Mouse (Mus musculus) midbrain, embryonic 14.5 days (tissue): ENCODE data around the gene Hddc3. TPM values are rescaled to one million over a fixed set of nuclear protein-coding genes. Genes with fewer than 3 reads are reported as not detected.
A peak's percentile ranks its signal among the peaks of the same experiment; 100 is the strongest.

Experiments used
- ATAC-seq: fragments of 200-750 bp; cut with Nextera tagmentation; 2 replicates; pipeline ENCODE4 v1.8.0; 2017; ENCODE audit warnings: moderate number of reproducible peaks, moderate library complexity; ENCODE audit not compliant: low FRiP score, low TSS enrichment
- DNase-seq: peaks from one replicate; pipeline ENCODE4 v3.0.0-alpha.2; 2015
- H3K27ac ChIP-seq: fragments of 300-500 bp; sonication (generic); replicated peaks from 2 replicates; pipeline ENCODE4 v1.5.1; 2014; ENCODE audit warnings: mild to moderate bottlenecking, low read depth, low read length, moderate library complexity
- H3K27me3 ChIP-seq: fragments of 300-500 bp; sonication (generic); 2 replicates; pipeline ENCODE4 v1.6.1; 2014; ENCODE audit warnings: low read length, control low read depth, mixed read lengths; ENCODE audit not compliant: control insufficient read depth, insufficient read depth
- H3K36me3 ChIP-seq: fragments of 300-500 bp; sonication (generic); 2 replicates; pipeline ENCODE4 v1.6.1; 2014; ENCODE audit warnings: low read length, control low read depth; ENCODE audit not compliant: control insufficient read depth, insufficient read depth
- H3K4me1 ChIP-seq: fragments of 300-500 bp; sonication (generic); 2 replicates; pipeline ENCODE4 v1.6.1; 2014; ENCODE audit warnings: mild to moderate bottlenecking, antibody characterized with exemption, low read length, control low read depth; ENCODE audit not compliant: control insufficient read depth, insufficient read depth
- H3K4me2 ChIP-seq: fragments of 300-500 bp; sonication (generic); 2 replicates; pipeline ENCODE4 v1.6.1; 2014; ENCODE audit warnings: mild to moderate bottlenecking, low read length, moderate library complexity
- H3K4me3 ChIP-seq: fragments of 300-500 bp; sonication (generic); replicated peaks from 2 replicates; pipeline ENCODE4 v1.5.1; 2014; ENCODE audit warnings: low read depth, low read length
- H3K9ac ChIP-seq: fragments of 300-500 bp; sonication (generic); replicated peaks from 2 replicates; pipeline ENCODE4 v1.6.1; 2014; ENCODE audit warnings: mild to moderate bottlenecking, low read length, moderate library complexity
- H3K9me3 ChIP-seq: fragments of 300-500 bp; sonication (generic); 2 replicates; pipeline ENCODE4 v1.6.1; 2016; ENCODE audit warnings: low read length, control low read depth, mixed read lengths; ENCODE audit not compliant: control insufficient read depth
- WGBS: fragments of 180-500 bp; shearing (Covaris S2); extraction: QIAGEN DNeasy Blood & Tissue Kit; methylation state at CpG from one replicate; pipeline ENCODE4 v1.1.7; 2014; 5-methylcytosine and 5-hydroxymethylcytosine counted together
- polyA plus RNA-seq: library from polyadenylated mRNA; unstranded; fragments of >200 nt; fragmentation: Nextera tagmentation; extraction: Ambion mirVana; gene quantifications from 2 replicates; pipeline ENCODE4 v1.2.1, GENCODE M21; 2014

The Hddc3 gene
- polyA plus RNA-seq, result 28.7 and 34.8 TPM in 2 replicates

GRCm38 (mm10) chr7:80342858-80343257 is at the start of gene Hddc3:
Gene Hddc3, plus strand, starts transcription at chr7:80343104.
- Histone ChIP-seq H3K9me3 (no peaks in the 10 kb centered on the region), H3K27ac (peak within 1 kb of the TSS; percentile 70), H3K27me3 (no peaks in the 10 kb centered on the region), H3K4me2 (peak within 1 kb of the TSS; percentile 76), H3K36me3 (no peaks in the 10 kb centered on the region), H3K9ac (peak within 1 kb of the TSS; percentile 70), H3K4me1 (peaks cover 35% of the 10 kb centered on the region), H3K4me3 (peak within 1 kb of the TSS; percentile 44)
- 1% methylated on average over 25 of the region's 25 CpGs for WGBS
- ATAC-seq (peak; percentile 66), DNase-seq (peak; percentile 100)

DNA sequence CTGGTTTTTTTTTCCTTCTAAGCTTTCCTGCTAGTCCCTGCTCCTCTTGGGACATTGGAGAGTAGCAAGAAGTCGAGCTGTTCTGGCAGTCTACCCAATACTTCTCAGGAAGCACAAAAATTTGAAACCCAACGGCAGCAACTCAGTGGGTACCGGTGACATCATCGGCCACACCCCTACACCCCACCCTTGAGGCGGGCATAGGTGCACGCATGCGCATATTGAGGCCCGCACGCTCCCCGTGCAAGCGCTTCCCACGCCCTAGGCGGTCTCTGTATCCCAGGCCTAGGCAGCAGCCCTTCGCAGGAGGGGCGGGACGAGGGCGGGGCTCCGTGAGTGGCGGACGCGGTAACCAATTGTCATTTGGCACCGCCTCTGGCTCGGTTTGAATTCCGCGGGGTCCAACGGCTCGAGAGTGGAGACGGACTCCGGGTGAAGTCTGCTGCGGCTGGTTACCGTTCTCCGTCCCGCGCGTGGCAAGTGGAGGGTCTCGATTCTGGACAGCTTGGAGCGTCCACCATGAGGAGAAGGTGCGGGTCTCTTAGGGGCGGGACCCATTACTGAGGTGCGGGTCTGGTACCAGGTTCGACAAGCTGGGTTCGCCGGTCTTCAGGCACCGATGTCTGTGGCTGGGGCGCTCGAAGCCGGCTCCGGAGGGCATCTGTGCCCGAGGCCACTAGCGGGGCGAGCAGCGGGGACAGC is 48.7 kb upstream of the Hddc3 start, which contains the start of gene Prc1:
Gene Prc1, plus strand, starts transcription at position 389 of the 702 bp plus-strand sequence.
- peaks cover 25% of the 10 kb centered on the region for H3K36me3 ChIP-seq
- no peaks in the 10 kb centered on the region for H3K9me3 ChIP-seq
- H3K4me1 ChIP-seq, result peaks cover 4% of the 10 kb centered on the region
- WGBS, result under 1% methylated on average over 52 of the region's 52 CpGs
- DNase-seq (peak; percentile 98), ATAC-seq (peak; percentile 98)
- peak within 1 kb of the TSS; percentile 28; the same call in 1 of the 2 replicates for H3K27ac ChIP-seq
- H3K9ac ChIP-seq, result peak within 1 kb of the TSS; percentile 53
- H3K27me3 ChIP-seq, result no peaks in the 10 kb centered on the region
- peak within 1 kb of the TSS; percentile 72 for H3K4me3 ChIP-seq
- H3K4me2 ChIP-seq, result peak within 1 kb of the TSS; percentile 98

DNA sequence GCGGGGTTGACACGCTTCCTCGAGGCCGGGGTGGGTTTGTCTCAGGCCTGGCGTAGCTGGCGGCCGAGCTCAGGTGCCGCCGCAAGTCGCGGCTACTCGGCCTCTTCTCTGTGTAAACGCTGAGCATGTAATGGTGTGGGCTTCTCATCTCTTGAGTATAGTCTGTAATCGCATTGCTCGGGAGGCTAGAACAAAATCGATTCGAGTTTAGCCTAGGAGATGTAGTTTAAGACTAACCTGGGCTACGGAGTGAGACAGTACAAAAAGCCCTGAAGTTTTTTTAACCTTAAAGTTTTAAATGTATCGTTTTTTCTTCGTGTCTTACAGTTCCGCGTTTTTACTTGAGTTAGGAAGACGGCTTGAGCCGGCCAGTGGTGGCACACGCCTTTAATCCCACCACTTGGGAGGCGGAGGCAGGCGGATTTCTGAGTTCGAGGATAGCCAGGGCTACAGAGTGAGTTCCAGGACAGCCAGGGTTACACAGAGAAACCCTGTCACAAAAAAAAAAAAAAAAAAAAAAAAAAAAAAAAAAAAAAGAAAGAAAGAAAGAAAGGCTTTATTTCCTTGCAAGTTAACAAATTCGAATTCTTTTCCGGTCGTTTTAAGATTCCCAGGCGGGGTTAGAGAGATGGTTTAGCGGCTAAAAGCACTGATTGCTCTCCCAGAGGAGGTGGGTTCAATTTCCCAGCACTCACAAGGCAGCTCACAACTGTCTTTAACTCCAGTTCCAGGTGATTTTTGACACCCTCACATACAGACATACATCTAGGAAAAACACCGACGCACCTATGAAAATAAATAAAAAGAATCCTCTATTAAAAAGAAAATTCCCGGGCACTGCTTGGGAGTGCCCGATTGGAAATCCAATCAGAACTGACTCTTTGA is 47.9 kb upstream of the Hddc3 start:
- Histone ChIP-seq H3K9me3 (no peaks in the 10 kb centered on the region), H3K4me1 (peaks cover 4% of the 10 kb centered on the region), H3K36me3 (peaks cover 19% of the 10 kb centered on the region), H3K9ac (peak overlapping the region; percentile 53), H3K4me3 (peak overlapping the region; percentile 72), H3K27me3 (no peaks in the 10 kb centered on the region), H3K4me2 (peak overlapping the region; percentile 98), H3K27ac (0 out of 2 replicates have a peak overlapping the region, but pooled peaks have one; percentile 28)
- ATAC-seq, result no peak; the same call in 1 of the 2 replicates
- 10% methylated on average over 37 of the region's 37 CpGs for WGBS
- DNase-seq, result no peak

DNA sequence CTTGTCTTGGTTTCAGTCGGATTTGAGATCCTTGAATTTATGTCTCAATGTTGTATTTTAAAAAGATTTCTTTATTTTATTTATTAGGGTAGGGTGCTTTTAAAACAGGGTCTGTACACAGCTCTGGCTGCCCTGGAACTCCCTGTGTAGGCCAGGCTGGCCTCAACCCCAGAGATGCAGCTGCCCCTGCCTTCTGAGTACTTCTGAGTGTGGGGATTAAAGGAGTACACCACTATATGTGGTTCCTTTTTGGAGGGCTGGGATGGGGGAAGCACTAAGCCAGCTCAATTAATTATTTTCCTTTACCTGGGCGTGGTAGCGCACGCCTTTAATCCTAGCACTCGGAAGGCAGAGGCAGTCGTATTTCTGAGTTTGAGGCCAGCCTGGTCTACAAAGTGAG is 46.4 kb upstream of the Hddc3 start:
- H3K9me3 ChIP-seq, result no peaks in the 10 kb centered on the region
- H3K9ac ChIP-seq, result no peak overlapping the region
- WGBS, result 95% methylated on average over 6 of the region's 6 CpGs
- H3K27ac ChIP-seq, result no peak overlapping the region
- no peak overlapping the region for H3K4me3 ChIP-seq
- H3K4me2 ChIP-seq, result no peak overlapping the region
- ATAC-seq (no peak), DNase-seq (no peak)
- peaks cover 4% of the 10 kb centered on the region for H3K4me1 ChIP-seq
- H3K27me3 ChIP-seq, result no peaks in the 10 kb centered on the region
- H3K36me3 ChIP-seq, result peaks cover 6% of the 10 kb centered on the region; the same call in 1 of the 2 replicates

- ATAC-seq (no peak), DNase-seq (no peak)
- H3K4me2 ChIP-seq, result no peak overlapping the region
- no peaks in the 10 kb centered on the region for H3K9me3 ChIP-seq
- H3K27ac ChIP-seq, result no peak overlapping the region
- H3K27me3 ChIP-seq, result no peaks in the 10 kb centered on the region
- H3K9ac ChIP-seq, result no peak overlapping the region
- peaks cover 4% of the 10 kb centered on the region for H3K4me1 ChIP-seq
- H3K4me3 ChIP-seq, result no peak overlapping the region
- WGBS, result 80% methylated on average over 3 of the region's 3 CpGs
- H3K36me3 ChIP-seq, result peaks cover 2% of the 10 kb centered on the region; the same call in 1 of the 2 replicates
These were observed 45.9 kb upstream of the Hddc3 start for GRCm38 (mm10) chr7:80297041-80297440.

DNA sequence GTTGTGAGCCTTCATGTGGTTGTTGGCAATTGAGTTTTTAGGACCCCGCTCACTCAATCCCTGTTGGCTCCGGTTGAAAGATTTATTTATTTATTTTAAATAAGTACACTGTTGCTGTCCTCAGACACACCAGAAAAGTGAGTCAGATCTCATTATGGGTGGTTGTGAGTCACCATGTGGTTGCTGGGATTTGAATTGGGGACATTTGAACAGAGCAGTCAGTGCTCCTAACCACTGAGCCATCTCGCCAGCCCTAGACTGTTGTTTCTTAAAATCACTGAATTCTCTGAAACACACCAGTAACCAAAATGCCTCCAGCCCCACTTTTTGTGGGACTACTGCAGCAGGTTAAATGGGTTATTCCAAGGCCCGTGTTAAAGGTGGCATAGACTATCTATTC is 44.1 kb upstream of the Hddc3 start:
- Histone ChIP-seq H3K9ac (no peak overlapping the region), H3K36me3 (peaks cover 5% of the 10 kb centered on the region; the same call in 1 of the 2 replicates), H3K27ac (no peak overlapping the region), H3K27me3 (no peaks in the 10 kb centered on the region), H3K4me2 (no peak overlapping the region), H3K4me1 (peaks cover 4% of the 10 kb centered on the region), H3K9me3 (no peaks in the 10 kb centered on the region), H3K4me3 (no peak overlapping the region)
- WGBS, result 98% methylated on average over 4 of the region's 4 CpGs
- no peak for ATAC-seq
- no peak for DNase-seq

GRCm38 (mm10) chr7:80299568-80299967 is 43.3 kb upstream of the Hddc3 start:
- H3K9ac ChIP-seq, result no peak overlapping the region
- no peak for ATAC-seq
- H3K27me3 ChIP-seq, result no peaks in the 10 kb centered on the region
- H3K4me1 ChIP-seq, result peaks cover 3% of the 10 kb centered on the region
- H3K36me3 ChIP-seq, result peaks cover 12% of the 10 kb centered on the region
- no peaks in the 10 kb centered on the region for H3K9me3 ChIP-seq
- H3K27ac ChIP-seq, result no peak overlapping the region
- WGBS, result 92% methylated on average over 3 of the region's 3 CpGs
- DNase-seq, result no peak
- no peak overlapping the region for H3K4me3 ChIP-seq
- H3K4me2 ChIP-seq, result no peak overlapping the region

DNA sequence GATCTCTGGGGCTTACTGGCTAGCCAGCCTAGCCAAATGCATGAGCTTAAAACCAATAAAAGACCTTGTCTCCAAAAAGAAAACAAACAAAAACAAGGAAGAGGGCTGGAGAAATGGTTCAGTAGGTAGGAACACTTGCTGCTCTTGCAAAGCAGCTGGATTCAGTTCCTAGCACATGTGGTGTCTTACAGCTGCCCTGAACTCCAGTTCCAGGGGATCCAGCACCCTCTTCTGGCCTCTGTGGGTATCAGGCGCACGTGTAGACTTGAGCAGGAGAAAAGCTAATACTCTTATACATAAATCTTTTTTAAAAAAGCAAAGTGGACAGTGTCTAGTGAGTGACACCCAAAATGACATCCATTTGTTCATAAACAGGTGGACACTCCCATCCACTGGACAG is 41.4 kb upstream of the Hddc3 start:
- DNase-seq (no peak), ATAC-seq (no peak)
- H3K9ac ChIP-seq, result no peak overlapping the region
- H3K4me2 ChIP-seq, result no peak overlapping the region
- 93% methylated on average over 2 of the region's 2 CpGs for WGBS
- no peak overlapping the region for H3K27ac ChIP-seq
- H3K27me3 ChIP-seq, result no peaks in the 10 kb centered on the region
- no peaks in the 10 kb centered on the region for H3K4me1 ChIP-seq
- no peak overlapping the region for H3K4me3 ChIP-seq
- H3K36me3 ChIP-seq, result peaks cover 20% of the 10 kb centered on the region
- H3K9me3 ChIP-seq, result no peaks in the 10 kb centered on the region
